Mouse (Mus musculus): ENCODE measurements at regions not wholly inside any gene's neighbourhood (a gene's known extent, or its start where the extent isn't known, plus 50 kb on each side); places are given as distances from the start of the nearest gene placed in this dataset.

DNA sequence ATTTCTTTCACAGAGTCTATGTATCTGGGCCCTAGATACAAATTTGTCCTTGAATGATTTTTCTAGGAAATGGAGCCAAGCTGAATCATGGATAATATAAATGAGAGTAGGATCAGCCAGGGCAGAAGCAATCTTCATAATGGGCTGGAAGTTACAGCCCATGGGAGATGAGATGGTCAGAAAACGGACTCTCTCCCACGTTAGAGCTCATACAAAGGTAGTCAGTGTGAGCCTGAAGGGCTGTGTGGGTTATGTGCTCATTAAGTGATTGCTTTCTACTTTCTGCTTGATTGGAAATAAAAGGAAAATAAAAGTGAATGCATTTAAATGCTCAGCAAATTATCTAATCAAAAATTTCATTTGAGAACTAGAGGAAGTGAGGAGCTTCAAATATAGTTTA, 2017.1 kb upstream of the Pcdh20 start:
- TF ChIP-seq CTCF (IDR thresholded peaks at IDR 0.05; ENCODE audit: low read depth, low read length) (no peak), POLR2A (IDR thresholded peaks at IDR 0.05; ENCODE audit: extremely low read depth, insufficient read depth, low read length) (no peak)

Data from liver, adult 2 months (tissue).